Mouse (Mus musculus) T-helper 1 cell (primary cell): ENCODE measurements at regions not wholly inside any gene's neighbourhood (a gene's known extent, or its start where the extent isn't known, plus 50 kb on each side); places are given as distances from the start of the nearest gene placed in this dataset.

Experiments used
- in situ Hi-C: fragments of 300-600 bp; cut with MboI, MseI; formaldehyde crosslinking; loops from one replicate; pipeline ENCODE4 v1.15.1; 2025; ENCODE audit warnings: high pct_unique_total_duplicates

- in situ Hi-C loops = loop anchor here (10.0 kb wide), 1 partner anchor 853 kb away; no protein-coding TSS in a partner anchor
These were observed 346.1 kb upstream of the Pdgfd start for GRCm38 (mm10) chr9:5822234-5822633.

GRCm38 (mm10) chr9:5828871-5829270 is 339.5 kb upstream of the Pdgfd start:
- in situ Hi-C loops = loop anchor here (10.0 kb wide), 1 partner anchor 846 kb away; no protein-coding TSS in a partner anchor

- in situ Hi-C loops = no loop called here
These were observed 326.0 kb upstream of the Pdgfd start for GRCm38 (mm10) chr9:5842381-5842780.

- in situ Hi-C loops = no loop called here
These were observed 288.7 kb upstream of the Pdgfd start for GRCm38 (mm10) chr9:5879725-5880124.

GRCm38 (mm10) chr9:5922526-5922925 is 245.9 kb upstream of the Pdgfd start:
- in situ Hi-C loops = no loop called here

- in situ Hi-C loops = no loop called here
These were observed 240.1 kb upstream of the Pdgfd start for GRCm38 (mm10) chr9:5928166-5928850.

- in situ Hi-C loops = no loop called here
These were observed 196.1 kb upstream of the Pdgfd start for GRCm38 (mm10) chr9:5972292-5972691.
